Mouse (Mus musculus): ENCODE measurements around the gene Trmo.

DNA sequence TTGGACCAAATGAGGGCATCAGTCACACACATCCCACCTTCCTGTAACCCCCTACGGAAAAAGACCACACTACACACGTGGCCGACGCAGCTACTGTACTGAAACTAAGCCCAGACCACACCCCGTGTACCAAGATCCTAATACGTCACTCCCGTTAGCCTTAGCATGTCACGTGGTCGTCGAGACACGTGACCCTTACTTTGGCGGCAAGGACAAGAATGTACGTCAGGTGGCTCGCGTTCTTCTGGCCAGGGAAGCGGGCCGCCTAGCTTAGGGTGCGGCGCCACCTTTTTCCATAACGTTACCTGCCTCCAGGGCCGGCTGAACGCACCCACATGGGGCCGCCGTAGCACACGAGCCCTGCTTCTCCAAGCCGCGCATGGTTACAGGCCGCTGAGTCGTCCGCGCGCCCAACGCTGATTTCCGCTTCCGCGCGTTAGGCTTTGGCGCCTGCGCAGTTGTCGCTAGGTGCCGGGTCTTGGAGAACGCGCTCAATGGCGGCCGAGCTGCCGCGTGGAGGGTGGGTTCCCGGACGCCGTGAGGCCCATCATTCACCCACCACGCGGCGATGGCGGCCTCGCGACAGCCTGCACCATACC, at the start of gene Trmo:
- TF ChIP-seq POLR2A (IDR thresholded peaks at IDR 0.05; ENCODE audit: borderline replicate concordance, control insufficient read depth, low read depth, low read length): peak; percentile 96; the same call in 1 of the 2 replicates
- TF ChIP-seq CTCF (IDR thresholded peaks at IDR 0.05; ENCODE audit: control insufficient read depth, insufficient read depth, low read length): no peak

All from bone marrow, adult 2 months (tissue).